Mouse (Mus musculus) ES-Bruce4 (cell line): ENCODE measurements at regions not wholly inside any gene's neighbourhood (a gene's known extent, or its start where the extent isn't known, plus 50 kb on each side); places are given as distances from the start of the nearest gene placed in this dataset.
"Not testable (repeated sequence)": the region's sequence is repeated elsewhere in the genome, so short reads cannot be mapped to it uniquely, and the experiment has no call there.

Experiments
- H3K27ac ChIP-seq: 2 replicates; pipeline ENCODE4 v1.5.1; 2012; ENCODE audit warnings: low read length, inconsistent platforms; ENCODE audit not compliant: insufficient read depth
- H3K27me3 ChIP-seq: 2 replicates; pipeline ENCODE4 v1.6.1; 2012; ENCODE audit warnings: mild to moderate bottlenecking, low read length, inconsistent platforms; ENCODE audit not compliant: control insufficient read depth, poor library complexity, insufficient read depth, severe bottlenecking
- H3K36me3 ChIP-seq: 2 replicates; pipeline ENCODE4 v1.6.1; 2012; ENCODE audit warnings: inconsistent platforms, mild to moderate bottlenecking, low read length, moderate library complexity; ENCODE audit not compliant: control insufficient read depth, poor library complexity, insufficient read depth, severe bottlenecking
- H3K4me1 ChIP-seq: one replicate; pipeline ENCODE4 v1.8.1; 2011; ENCODE audit warnings: low read length; ENCODE audit not compliant: control insufficient read depth, insufficient read depth
- H3K4me3 ChIP-seq: 2 replicates; pipeline ENCODE4 v1.5.1; 2011; ENCODE audit warnings: low read depth, mild to moderate bottlenecking, low read length
- H3K9ac ChIP-seq: 2 replicates; pipeline ENCODE4 v1.6.1; 2012; ENCODE audit warnings: low read depth, mild to moderate bottlenecking, inconsistent platforms; ENCODE audit not compliant: poor library complexity, severe bottlenecking
- H3K9me3 ChIP-seq: replicated peaks from 2 replicates; pipeline ENCODE4 v1.6.1; 2012; ENCODE audit warnings: mild to moderate bottlenecking, low read length, inconsistent platforms; ENCODE audit not compliant: control insufficient read depth, poor library complexity, insufficient read depth, severe bottlenecking
- CTCF ChIP-seq: IDR thresholded peaks from one replicate; pipeline ENCODE4 v1.8.1; 2011; ENCODE audit warnings: low read depth, low read length
- EP300 ChIP-seq: IDR thresholded peaks from 2 replicates; pipeline ENCODE4 v1.6.1; 2011; ENCODE audit warnings: low read depth, low read length; ENCODE audit not compliant: insufficient read depth
- POLR2A ChIP-seq: IDR thresholded peaks from one replicate; pipeline ENCODE4 v1.8.1; 2011; ENCODE audit warnings: low read length; ENCODE audit not compliant: insufficient read depth

DNA sequence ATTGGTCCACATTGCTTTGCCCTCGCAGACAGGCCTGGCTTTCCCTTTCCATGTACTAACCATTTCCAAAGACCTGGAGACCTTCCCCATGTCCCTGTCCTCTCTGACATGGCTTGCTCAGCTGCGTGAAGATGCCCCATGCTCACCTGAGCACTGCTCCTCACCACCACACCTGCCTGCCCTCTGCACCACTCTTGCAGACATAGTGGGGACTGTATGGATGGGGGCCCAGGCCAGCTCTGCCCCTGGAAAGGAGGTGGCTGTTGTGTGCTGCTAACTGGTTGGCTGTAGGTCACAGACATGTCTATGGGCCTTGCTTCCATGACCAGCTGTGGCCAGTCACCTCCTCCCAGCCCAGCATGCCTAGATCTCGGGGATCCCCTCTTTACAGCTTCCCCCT, 108.7 kb downstream of the Bod1 start:
- Histone ChIP-seq H3K27me3 (no peaks in the 10 kb centered on the region), H3K4me3 (no peak overlapping the region), H3K9me3 (no peaks in the 10 kb centered on the region), H3K4me1 (no peaks in the 10 kb centered on the region), H3K27ac (no peak overlapping the region), H3K9ac (no peak overlapping the region), H3K36me3 (no peaks in the 10 kb centered on the region)
- TF ChIP-seq EP300 (no peak), POLR2A (no peak), CTCF (no peak)

DNA sequence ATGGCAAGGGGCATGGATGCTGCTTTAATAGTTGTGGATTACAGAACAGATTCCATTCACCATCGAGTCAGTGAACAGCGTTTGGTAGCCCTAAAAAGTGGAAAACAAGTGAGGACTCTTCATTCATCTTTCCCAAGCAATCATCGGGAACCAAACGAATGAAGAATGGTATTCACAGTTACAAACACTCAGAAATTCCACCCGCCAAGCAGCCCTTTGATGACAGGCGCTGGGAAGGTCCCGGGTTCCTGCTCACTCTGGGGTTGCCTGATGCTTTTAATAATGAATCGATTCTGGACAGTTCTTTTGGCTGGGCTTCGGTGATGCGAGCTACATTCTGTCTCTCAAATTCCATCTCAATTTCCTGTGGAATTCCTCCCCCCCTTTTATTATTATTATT, 110.9 kb downstream of the Bod1 start:
- Histone ChIP-seq H3K9ac (no peak overlapping the region), H3K9me3 (no peaks in the 10 kb centered on the region), H3K36me3 (no peaks in the 10 kb centered on the region), H3K4me1 (no peaks in the 10 kb centered on the region), H3K27me3 (no peaks in the 10 kb centered on the region), H3K4me3 (no peak overlapping the region), H3K27ac (no peak overlapping the region)
- no peak for TF ChIP-seq CTCF
- no peak for TF ChIP-seq POLR2A
- no peak for TF ChIP-seq EP300

DNA sequence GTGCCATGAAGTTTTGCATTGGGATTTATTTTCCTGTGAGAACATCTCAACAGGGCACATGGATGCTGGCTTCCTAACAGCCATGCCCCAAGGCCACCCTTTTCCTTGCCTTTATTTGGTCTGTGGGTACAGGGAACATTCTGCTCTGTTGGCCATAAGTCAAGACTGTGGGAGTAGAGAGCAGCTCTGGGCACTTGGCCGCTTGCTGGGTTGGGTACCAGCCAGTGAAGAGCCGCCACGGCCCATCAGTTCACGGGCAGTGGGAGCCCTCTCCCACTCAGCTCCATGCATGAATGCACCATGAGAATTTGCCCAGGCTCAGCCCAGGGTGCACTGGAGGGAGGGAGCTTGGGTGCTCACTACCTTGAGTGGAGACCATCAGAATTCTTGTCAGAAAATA, 116.6 kb downstream of the Bod1 start:
- Histone ChIP-seq H3K36me3 (no peaks in the 10 kb centered on the region), H3K4me3 (no peak overlapping the region), H3K27ac (no peak overlapping the region), H3K27me3 (no peaks in the 10 kb centered on the region), H3K4me1 (peaks cover 1% of the 10 kb centered on the region), H3K9me3 (no peaks in the 10 kb centered on the region), H3K9ac (no peak overlapping the region)
- TF ChIP-seq POLR2A (no peak), CTCF (no peak), EP300 (no peak)

DNA sequence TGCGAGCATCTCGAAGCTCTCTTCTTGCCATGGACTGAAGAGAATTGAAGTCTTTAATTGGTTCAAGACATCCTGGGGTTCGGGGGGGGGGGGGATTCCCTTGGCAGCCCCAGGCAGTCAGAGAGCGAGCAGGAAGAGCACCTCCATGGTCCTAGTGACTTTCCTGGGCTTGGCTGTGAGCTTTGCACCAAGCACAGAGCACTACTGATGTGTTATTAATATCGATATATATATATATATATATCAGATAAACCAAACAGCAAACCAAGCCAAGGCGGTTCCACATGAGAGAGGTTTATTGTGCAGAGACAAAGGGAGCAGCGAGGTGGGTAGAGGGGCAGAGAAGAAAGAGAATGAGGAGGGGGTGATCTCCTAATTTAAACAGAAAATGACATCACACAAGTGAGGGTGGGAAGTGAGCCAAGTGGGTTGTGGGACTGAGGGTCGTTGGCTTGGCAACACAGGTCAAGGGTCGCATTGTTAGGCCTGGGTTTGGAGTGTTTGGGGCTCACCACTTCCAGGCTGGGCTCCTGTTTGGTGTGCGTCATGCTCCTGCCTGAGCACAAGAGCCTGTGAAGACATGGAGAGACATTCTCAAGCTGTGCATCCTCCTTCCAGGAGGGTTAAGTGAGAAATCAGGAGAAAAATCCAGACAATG, 119.9 kb downstream of the Bod1 start:
- Histone ChIP-seq H3K9me3 (peaks cover 13% of the 10 kb centered on the region), H3K27me3 (no peaks in the 10 kb centered on the region), H3K4me1 (peaks cover 1% of the 10 kb centered on the region), H3K4me3 (no peak overlapping the region), H3K27ac (no peak overlapping the region), H3K36me3 (no peaks in the 10 kb centered on the region), H3K9ac (no peak overlapping the region)
- no peak for TF ChIP-seq EP300
- no peak for TF ChIP-seq CTCF
- TF ChIP-seq POLR2A, result no peak

DNA sequence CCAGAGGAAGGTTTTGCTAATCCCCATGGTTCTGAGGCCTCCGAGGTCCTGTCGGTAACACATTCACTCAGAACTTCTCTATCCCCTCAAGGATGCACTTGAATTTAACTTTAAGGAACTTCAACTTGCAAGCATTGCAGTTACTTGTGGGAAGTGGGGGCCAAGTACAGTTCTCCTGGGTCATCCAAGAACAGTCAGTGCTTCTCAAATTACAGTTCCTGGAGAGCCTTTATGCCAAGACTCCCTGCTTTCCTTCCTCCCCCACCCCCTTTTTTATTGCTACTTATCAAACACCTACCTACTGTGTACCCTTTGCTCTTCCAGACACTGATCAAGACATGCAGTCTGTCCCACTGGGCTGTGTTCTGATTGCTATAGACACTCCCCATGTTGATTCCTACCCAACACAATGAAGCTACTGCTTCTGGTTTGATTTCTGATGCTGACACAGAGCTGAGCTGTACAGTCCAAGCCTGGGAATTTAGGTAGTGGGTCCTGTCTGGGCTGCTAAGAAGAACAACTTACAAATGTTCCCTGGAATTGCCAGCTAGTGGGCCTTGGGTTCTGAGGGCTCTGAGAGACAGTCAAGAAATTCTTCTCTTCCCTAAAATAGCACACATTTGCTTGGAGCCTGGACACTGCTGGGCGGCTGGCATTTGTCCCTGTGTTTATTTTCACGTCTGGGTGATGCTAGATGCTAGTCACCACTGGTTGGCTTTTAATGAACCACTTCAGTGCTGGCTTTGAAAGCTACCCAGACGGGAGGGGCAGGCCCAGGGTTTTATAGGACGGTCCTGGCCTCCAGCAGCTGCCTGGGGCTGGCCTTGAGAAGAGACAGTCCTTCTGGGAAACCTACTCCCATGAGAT, 120.7 kb downstream of the Bod1 start:
- Histone ChIP-seq H3K27me3 (no peaks in the 10 kb centered on the region), H3K4me1 (peaks cover 1% of the 10 kb centered on the region), H3K36me3 (no peaks in the 10 kb centered on the region), H3K27ac (no peak overlapping the region), H3K9ac (no peak overlapping the region), H3K9me3 (peaks cover 13% of the 10 kb centered on the region), H3K4me3 (no peak overlapping the region)
- TF ChIP-seq CTCF (no peak), EP300 (no peak), POLR2A (no peak)

DNA sequence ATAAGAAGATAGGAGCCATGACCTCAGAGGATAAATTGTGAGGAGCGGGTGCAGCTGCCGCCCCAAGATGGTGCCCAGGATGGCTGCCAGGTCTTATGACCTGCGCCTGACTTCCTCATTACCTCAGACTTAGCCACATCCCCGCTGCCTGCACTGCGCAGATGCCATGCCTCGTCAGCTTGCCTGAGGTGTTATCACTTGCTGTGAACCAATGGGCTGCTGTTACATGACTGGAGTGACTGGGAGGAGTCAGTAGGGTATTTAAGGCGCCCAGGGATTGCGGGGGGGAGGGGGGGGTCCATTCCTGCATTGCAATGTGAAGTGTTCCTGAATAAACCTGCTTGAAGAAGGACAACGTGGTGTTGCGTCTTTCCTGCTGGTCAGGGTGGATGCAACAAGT, 126.2 kb downstream of the Bod1 start:
- H3K9ac ChIP-seq, H3K4me1 ChIP-seq, H3K27ac ChIP-seq, H3K4me3 ChIP-seq, H3K36me3 ChIP-seq, H3K27me3 ChIP-seq: not testable (repeated sequence)
- H3K9me3 ChIP-seq, result peaks cover 13% of the 10 kb centered on the region
